Mouse (Mus musculus) bone marrow macrophage, adult 2 months (primary cell): ENCODE measurements around the gene Lypd8.

Experiments
- CTCF ChIP-seq: IDR thresholded peaks from 2 replicates; pipeline ENCODE4 v1.5.1; 2012; ENCODE audit warnings: low read depth, mild to moderate bottlenecking, low read length, moderate library complexity
- POLR2A ChIP-seq: IDR thresholded peaks from 2 replicates; pipeline ENCODE4 v1.6.1; 2012; ENCODE audit warnings: mild to moderate bottlenecking, low read depth, low read length, borderline replicate concordance

- TF ChIP-seq CTCF (no peak), POLR2A (no peak)
Measured at GRCm38 (mm10) chr11:58330276-58331148, 48.3 kb upstream of the Lypd8 start, which contains the start of the genes Zfp672 and Sh3bp5l.
